Mouse (Mus musculus) left cerebral cortex, adult 11 months (tissue): ENCODE measurements around the gene Mdh1.
A peak's percentile ranks its signal among the peaks of the same experiment; 100 is the strongest.

Experiments used
- DNase-seq: peaks from one replicate; pipeline ENCODE4 v3.0.0; 2022; ENCODE audit warnings: low spot score

The Mdh1 gene

GRCm38 (mm10) chr11:21571700-21572381, at the start of gene Mdh1, which contains the start of gene Wdpcp:
Gene Mdh1, minus strand, starts transcription at chr11:21572367.
Gene Wdpcp, plus strand, starts transcription at chr11:21572235.
- peak; percentile 97 for DNase-seq

GRCm38 (mm10) chr11:21615915-21616314, 43.7 kb upstream of the Mdh1 start:
- DNase-seq: no peak

GRCm38 (mm10) chr11:21602497-21602896, 30.3 kb upstream of the Mdh1 start:
- no peak for DNase-seq

GRCm38 (mm10) chr11:21583286-21583685, 11.1 kb upstream of the Mdh1 start:
- no peak for DNase-seq

GRCm38 (mm10) chr11:21581472-21581871, 9.3 kb upstream of the Mdh1 start:
- no peak for DNase-seq

- peak; percentile 63 for DNase-seq
These were observed 1.2 kb downstream of the Mdh1 start for GRCm38 (mm10) chr11:21570973-21571372.

- DNase-seq: no peak
These were observed 2.1 kb downstream of the Mdh1 start for GRCm38 (mm10) chr11:21570109-21570474.

- DNase-seq: peak; percentile 37
These were observed 2.6 kb downstream of the Mdh1 start for GRCm38 (mm10) chr11:21569456-21570108.

- no peak for DNase-seq
These were observed 3.2 kb downstream of the Mdh1 start for GRCm38 (mm10) chr11:21569002-21569401.

- DNase-seq: no peak
These were observed 4.4 kb downstream of the Mdh1 start for GRCm38 (mm10) chr11:21567733-21568132.

GRCm38 (mm10) chr11:21566934-21567333, 5.2 kb downstream of the Mdh1 start:
- DNase-seq: no peak

GRCm38 (mm10) chr11:21564681-21565405, 7.3 kb downstream of the Mdh1 start:
- no peak for DNase-seq

GRCm38 (mm10) chr11:21563617-21564325, 8.4 kb downstream of the Mdh1 start:
- DNase-seq: no peak

- no peak for DNase-seq
These were observed 10.8 kb downstream of the Mdh1 start for GRCm38 (mm10) chr11:21561347-21561746.

- DNase-seq: no peak
These were observed 12.4 kb downstream of the Mdh1 start for GRCm38 (mm10) chr11:21559727-21560126.

GRCm38 (mm10) chr11:21552049-21552448, 20.1 kb downstream of the Mdh1 start:
- DNase-seq: no peak

GRCm38 (mm10) chr11:21550222-21551173, 21.7 kb downstream of the Mdh1 start:
- DNase-seq: no peak

- no peak for DNase-seq
These were observed 22.4 kb downstream of the Mdh1 start for GRCm38 (mm10) chr11:21549754-21550153.

- DNase-seq: no peak
These were observed 23.1 kb downstream of the Mdh1 start for GRCm38 (mm10) chr11:21549052-21549451.

- DNase-seq: no peak
These were observed 24.6 kb downstream of the Mdh1 start for GRCm38 (mm10) chr11:21547518-21547917.

- no peak for DNase-seq
These were observed 25.5 kb downstream of the Mdh1 start for GRCm38 (mm10) chr11:21546671-21547070.
